Mouse (Mus musculus): ENCODE results near the gene St5. TPM values are rescaled to one million over a fixed set of nuclear protein-coding genes. Genes with fewer than 3 reads are reported as not detected.

The St5 gene
- total RNA-seq, 2 experiments from 2014 or later, result 49.0 to 53.9 TPM

DNA sequence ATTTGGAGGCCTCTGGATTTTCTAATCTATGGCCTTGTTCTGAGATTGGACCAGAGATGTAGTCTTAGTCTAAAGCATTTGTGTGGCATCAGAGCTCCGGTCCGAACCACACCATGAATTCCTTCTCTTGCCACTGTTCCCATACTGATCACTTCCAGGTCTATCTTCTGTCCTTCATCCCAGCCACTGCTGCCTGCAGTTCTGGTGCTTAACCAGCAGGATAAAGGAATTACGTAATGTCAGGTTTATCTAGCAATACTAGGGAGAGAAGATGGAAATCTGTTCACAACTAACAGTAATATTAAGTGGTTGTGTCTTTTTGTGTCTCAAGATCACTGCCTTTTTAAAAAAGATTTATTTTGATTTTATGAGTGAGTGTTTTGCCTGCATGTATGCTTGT lies 13.3 kb downstream of the St5 start:
- Histone ChIP-seq H3K4me3 (no peak overlapping the region), H3K27ac (no peak overlapping the region)
- peak; percentile 71 for TF ChIP-seq CTCF (conservative IDR thresholded peaks at IDR 0.05)
- no peak for DNase-seq (ENCODE audit: low spot score in 2 of 2)

GRCm38 (mm10) chr7:109686585-109687128 lies 16.7 kb downstream of the St5 start:
- Histone ChIP-seq H3K4me3 (no peak overlapping the region), H3K27ac (no peak overlapping the region)
- no peak for DNase-seq (ENCODE audit: low spot score in 2 of 2)
- TF ChIP-seq CTCF (conservative IDR thresholded peaks at IDR 0.05), result no peak

DNA sequence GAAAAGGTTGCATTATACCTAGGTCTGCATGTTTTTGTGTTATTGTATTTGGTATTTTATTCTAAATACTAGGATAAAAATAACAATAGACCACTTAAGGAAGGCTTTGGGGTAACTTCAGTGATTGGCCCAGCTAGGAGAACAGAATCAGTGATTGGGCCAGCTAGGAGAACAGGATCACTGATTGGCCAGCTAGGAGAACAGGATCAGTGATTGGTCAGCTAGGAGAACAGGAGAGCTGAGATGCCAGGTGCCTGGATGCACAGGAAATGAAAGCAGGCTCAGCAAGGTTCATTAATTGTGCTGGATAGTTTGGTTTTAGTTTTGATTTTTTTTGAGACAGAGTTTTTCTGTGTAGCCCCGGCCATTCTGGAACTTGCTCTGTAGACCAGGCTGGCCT lies 22.5 kb downstream of the St5 start:
- Histone ChIP-seq H3K4me3 (no peak overlapping the region), H3K27ac (no peak overlapping the region)
- no peak for TF ChIP-seq CTCF (conservative IDR thresholded peaks at IDR 0.05)
- DNase-seq (ENCODE audit: low spot score in 2 of 2), result no peak

DNA sequence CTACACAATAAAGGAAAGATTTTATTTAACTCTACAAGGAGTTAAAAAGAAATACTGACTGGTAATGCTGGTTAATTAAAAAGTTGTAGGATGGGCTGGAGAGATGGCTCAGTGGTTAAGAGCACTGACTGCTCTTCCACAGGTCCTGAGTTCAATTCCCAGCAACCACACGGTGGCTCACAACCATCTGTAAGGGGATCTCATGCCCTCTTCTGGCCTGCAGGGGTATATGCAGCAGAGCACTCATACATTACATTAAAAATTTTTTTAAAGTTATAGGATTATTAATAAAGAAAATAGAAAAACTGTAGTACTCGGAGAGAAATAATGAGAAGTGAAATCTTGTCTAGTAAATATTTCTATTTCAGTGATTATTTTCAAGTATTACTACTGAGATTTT lies 23.1 kb downstream of the St5 start:
- DNase-seq (ENCODE audit: low spot score in 2 of 2), result no peak
- Histone ChIP-seq H3K4me3 (no peak overlapping the region), H3K27ac (no peak overlapping the region)
- peak; percentile 56 for TF ChIP-seq CTCF (conservative IDR thresholded peaks at IDR 0.05)

GRCm38 (mm10) chr7:109674944-109675628 lies 28.3 kb downstream of the St5 start:
- H3K4me3 ChIP-seq, result no peak overlapping the region
- DNase-seq (ENCODE audit: low spot score in 2 of 2), result no peak
- TF ChIP-seq CTCF (conservative IDR thresholded peaks at IDR 0.05), result no peak
- no peak overlapping the region for H3K27ac ChIP-seq

- peak; percentile 57 to 62 for DNase-seq (ENCODE audit: low spot score in 2 of 2)
- peak overlapping the region; percentile 72 for H3K4me3 ChIP-seq
- H3K27ac ChIP-seq, result peak overlapping the region; percentile 96
- no peak for TF ChIP-seq CTCF (conservative IDR thresholded peaks at IDR 0.05)
These were observed 31.6 kb downstream of the St5 start for GRCm38 (mm10) chr7:109671581-109672471.

DNA sequence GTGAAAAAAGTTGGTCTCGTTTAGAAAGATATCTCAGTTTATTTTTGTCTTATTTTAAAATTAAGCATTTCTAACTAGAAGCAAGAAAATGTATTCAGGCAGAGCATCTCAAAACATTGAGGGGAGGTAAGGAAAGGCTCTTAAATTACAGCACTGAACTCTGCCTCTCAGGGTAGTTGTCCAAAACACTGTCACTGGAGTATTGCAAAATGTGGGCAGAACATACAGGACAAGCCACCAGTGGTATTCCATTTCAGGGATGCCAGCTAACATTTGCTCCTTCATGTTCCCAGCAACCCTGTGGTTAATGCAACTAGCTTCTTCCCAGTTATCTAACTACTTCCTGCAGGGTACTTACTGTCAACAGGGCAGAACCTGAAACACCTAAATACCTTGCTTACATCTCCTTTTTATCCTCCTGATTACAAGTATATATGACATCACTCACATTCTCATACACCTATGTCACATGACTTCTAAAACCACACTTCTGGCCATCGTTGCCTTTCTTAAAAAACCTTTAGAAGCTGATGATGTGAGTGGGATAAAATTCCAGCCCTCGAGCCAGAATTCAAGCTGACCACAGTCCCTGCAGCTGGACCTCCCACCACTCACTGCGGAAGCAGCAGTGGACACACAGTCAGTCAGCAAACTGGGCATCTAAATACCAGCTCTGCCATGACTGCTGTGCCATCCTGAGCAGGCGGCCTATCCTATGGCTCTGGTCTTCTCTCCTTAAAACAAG lies 33.8 kb downstream of the St5 start:
- no peak for TF ChIP-seq CTCF (conservative IDR thresholded peaks at IDR 0.05)
- 0 out of 2 replicates have a peak overlapping the region, but pooled peaks have one; percentile 32 for H3K27ac ChIP-seq
- H3K4me3 ChIP-seq, result peak overlapping the region; percentile 72
- no peak for DNase-seq (ENCODE audit: low spot score in 2 of 2)

- DNase-seq (ENCODE audit: low spot score in 2 of 2), result no peak
- TF ChIP-seq CTCF (conservative IDR thresholded peaks at IDR 0.05), result no peak
- no peak overlapping the region for H3K27ac ChIP-seq
- H3K4me3 ChIP-seq, result no peak overlapping the region
These were observed 36.7 kb downstream of the St5 start for GRCm38 (mm10) chr7:109666664-109667063.

- peak; percentile 65 to 70 for DNase-seq (ENCODE audit: low spot score in 2 of 2)
- no peak for TF ChIP-seq CTCF (conservative IDR thresholded peaks at IDR 0.05)
- no peak overlapping the region for H3K4me3 ChIP-seq
- H3K27ac ChIP-seq, result peak overlapping the region; percentile 78
These were observed 40.8 kb downstream of the St5 start for GRCm38 (mm10) chr7:109662626-109663025.

DNA sequence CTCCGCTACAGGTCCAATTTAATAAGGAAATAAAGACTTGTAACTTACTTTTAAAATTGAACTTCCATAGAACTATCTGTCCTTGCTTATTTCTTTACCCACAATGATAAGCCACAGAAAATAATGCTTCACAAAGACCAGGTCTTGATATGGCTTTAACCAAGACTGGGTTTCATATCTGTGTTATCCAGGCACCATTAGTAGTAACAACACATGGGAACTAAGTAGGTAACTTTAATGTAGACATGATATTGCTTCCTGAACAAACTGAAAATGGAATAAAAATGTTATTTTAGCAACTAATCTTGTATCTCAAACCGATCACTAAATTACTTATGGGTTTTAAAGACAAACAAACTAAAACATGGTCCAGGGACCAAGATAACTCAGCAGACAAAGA lies 44.1 kb downstream of the St5 start:
- no peak for DNase-seq (ENCODE audit: low spot score in 2 of 2)
- Histone ChIP-seq H3K27ac (no peak overlapping the region), H3K4me3 (no peak overlapping the region)
- no peak for TF ChIP-seq CTCF (conservative IDR thresholded peaks at IDR 0.05)

GRCm38 (mm10) chr7:109657884-109658283 lies 45.5 kb downstream of the St5 start:
- Histone ChIP-seq H3K4me3 (no peak overlapping the region), H3K27ac (no peak overlapping the region)
- DNase-seq (ENCODE audit: low spot score in 2 of 2), result no peak
- no peak for TF ChIP-seq CTCF (conservative IDR thresholded peaks at IDR 0.05)

GRCm38 (mm10) chr7:109654871-109655270 lies 48.5 kb downstream of the St5 start:
- DNase-seq (ENCODE audit: low spot score in 2 of 2), result no peak
- Histone ChIP-seq H3K4me3 (no peak overlapping the region), H3K27ac (no peak overlapping the region)
- TF ChIP-seq CTCF (conservative IDR thresholded peaks at IDR 0.05), result no peak
